Comparison of ENCODE assay signal across 21 mouse cellular contexts in genomic region chr3:30899407-30899806, GRCm38 (mm10).
"Had no signal": no experiment of that assay in that cellular context is flagged by ENCODE, and none has a peak within 500 bp of the region (broad histone marks: within the 10 kb centered on the region; RNA-seq: fewer than 3 reads in every experiment).

No protein-coding gene starts in this region.

- H3K4me3 ChIP-seq: gastrocnemius, adult 2 months; heart, embryonic 10.5 days; heart, embryonic 12.5 days; hindbrain, embryonic 10.5 days; hindbrain, embryonic 12.5 days; intestine, embryonic 15.5 days; left cerebral cortex, adult 2 months; limb, embryonic 10.5 days; limb, embryonic 12.5 days; liver, embryonic 13.5 days; liver, embryonic 15.5 days had no signal

- DNase-seq: forebrain, postnatal 0 days; gastrocnemius, adult 2 months; gastrocnemius, postnatal 10 days; gastrocnemius, postnatal 25 days; heart, adult 18-20 months; heart, postnatal 10 days; heart, postnatal 4 days; liver; liver, embryonic 13.5 days; liver, postnatal 0 days; lung, adult 2 months had no signal

- H3K27me3 ChIP-seq: heart, embryonic 12.5 days; hindbrain, embryonic 12.5 days; intestine, embryonic 15.5 days; limb, embryonic 12.5 days; liver, embryonic 13.5 days; liver, embryonic 15.5 days had no signal

- H3K4me1 ChIP-seq: heart, embryonic 10.5 days; hindbrain, embryonic 10.5 days; hindbrain, embryonic 12.5 days; intestine, embryonic 15.5 days; limb, embryonic 10.5 days; limb, embryonic 12.5 days; liver, embryonic 13.5 days; liver, embryonic 15.5 days had no signal

- H3K27ac ChIP-seq: gastrocnemius, adult 2 months; heart, embryonic 10.5 days; hindbrain, embryonic 10.5 days; hindbrain, embryonic 12.5 days; hindbrain, embryonic 14.5 days; intestine, embryonic 15.5 days; left cerebral cortex, adult 2 months; limb, embryonic 10.5 days; limb, embryonic 12.5 days; liver, embryonic 13.5 days; liver, embryonic 15.5 days had no signal
